Mouse (Mus musculus) testis, adult 2 months (tissue): ENCODE data around the gene Strn4.

ENCODE experiments used
- CTCF ChIP-seq: fragments of 200-500 bp; IDR thresholded peaks from 2 replicates; pipeline ENCODE4 v1.5.1; 2012; ENCODE audit warnings: low read depth, mild to moderate bottlenecking, inconsistent platforms, low read length, moderate library complexity; ENCODE audit not compliant: control insufficient read depth, insufficient read depth, insufficient replicate concordance
- POLR2A ChIP-seq: fragments of 200-500 bp; IDR thresholded peaks from 2 replicates; pipeline ENCODE4 v1.6.1; 2012; ENCODE audit warnings: low read depth, mild to moderate bottlenecking, inconsistent platforms, low read length, moderate library complexity; ENCODE audit not compliant: control insufficient read depth

GRCm38 (mm10) chr7:16766443-16766842 is 49.2 kb upstream of the Strn4 start:
- no peak for TF ChIP-seq CTCF
- no peak for TF ChIP-seq POLR2A
